Mouse (Mus musculus) left cerebral cortex, adult 9 months (tissue): ENCODE data around the gene 2310034G01Rik.
A peak's percentile ranks its signal among the peaks of the same experiment; 100 is the strongest.

Experiments
- DNase-seq, 2 experiments: peaks; one replicate each; pipeline ENCODE4 v3.0.0; 2022; ENCODE audit warnings: low spot score in 2 of 2

The 2310034G01Rik gene

GRCm38 (mm10) chr19:46314872-46315742 lies 35.0 kb downstream of the 2310034G01Rik start:
- DNase-seq, result peak in 1 of 2 experiments; percentile 31

- DNase-seq, result peak in 1 of 2 experiments; percentile 5
Measured at GRCm38 (mm10) chr19:46314151-46314601, 35.9 kb downstream of the 2310034G01Rik start.

- DNase-seq, result no peak
Measured at GRCm38 (mm10) chr19:46313591-46313990, 36.5 kb downstream of the 2310034G01Rik start.

DNA sequence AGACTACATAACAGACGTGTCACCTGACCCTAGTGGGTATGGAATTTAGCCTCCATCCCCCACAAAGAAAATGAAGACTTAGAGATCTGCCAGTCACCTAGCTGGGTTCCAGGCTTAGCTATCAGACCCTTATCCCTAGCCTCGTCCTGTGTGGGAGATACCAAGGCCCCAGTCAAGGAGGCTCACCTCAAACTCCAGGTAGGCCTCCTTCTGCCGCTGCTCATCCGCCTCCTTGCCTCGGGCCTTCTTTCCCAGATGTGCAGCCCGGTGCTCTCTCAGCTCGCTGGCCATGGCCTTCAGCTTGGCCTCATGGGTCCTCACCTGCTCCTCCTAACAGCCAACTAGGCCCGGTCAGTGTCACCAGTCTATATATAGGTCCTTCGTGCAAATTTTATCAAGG lies 37.0 kb downstream of the 2310034G01Rik start:
- DNase-seq, result no peak

- peak in 1 of 2 experiments; percentile 3 for DNase-seq
Measured at GRCm38 (mm10) chr19:46312566-46312965, 37.5 kb downstream of the 2310034G01Rik start.

DNA sequence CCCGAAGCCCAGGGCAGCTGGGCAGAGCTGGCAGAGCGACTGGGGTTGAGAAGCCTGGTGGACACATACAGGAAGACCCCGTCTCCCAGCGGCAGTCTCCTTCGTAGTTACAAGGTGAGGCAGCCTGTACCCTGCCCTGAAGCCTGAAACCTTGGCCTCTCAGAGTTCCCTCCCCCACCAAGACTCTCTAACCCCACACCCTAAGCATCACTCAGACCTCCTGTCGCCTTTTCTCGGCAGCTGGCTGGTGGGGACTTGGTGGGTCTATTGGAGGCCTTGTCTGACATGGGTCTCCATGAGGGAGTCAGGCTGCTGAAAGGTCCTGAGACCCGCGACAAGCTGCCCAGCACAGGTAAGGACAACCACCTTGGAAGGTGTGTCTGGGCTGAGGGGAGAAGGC lies 38.8 kb downstream of the 2310034G01Rik start:
- DNase-seq, result no peak

GRCm38 (mm10) chr19:46310312-46310865 lies 39.7 kb downstream of the 2310034G01Rik start:
- no peak for DNase-seq

- peak; percentile 3 to 14 for DNase-seq
Measured at GRCm38 (mm10) chr19:46309651-46310305, 40.3 kb downstream of the 2310034G01Rik start.

DNA sequence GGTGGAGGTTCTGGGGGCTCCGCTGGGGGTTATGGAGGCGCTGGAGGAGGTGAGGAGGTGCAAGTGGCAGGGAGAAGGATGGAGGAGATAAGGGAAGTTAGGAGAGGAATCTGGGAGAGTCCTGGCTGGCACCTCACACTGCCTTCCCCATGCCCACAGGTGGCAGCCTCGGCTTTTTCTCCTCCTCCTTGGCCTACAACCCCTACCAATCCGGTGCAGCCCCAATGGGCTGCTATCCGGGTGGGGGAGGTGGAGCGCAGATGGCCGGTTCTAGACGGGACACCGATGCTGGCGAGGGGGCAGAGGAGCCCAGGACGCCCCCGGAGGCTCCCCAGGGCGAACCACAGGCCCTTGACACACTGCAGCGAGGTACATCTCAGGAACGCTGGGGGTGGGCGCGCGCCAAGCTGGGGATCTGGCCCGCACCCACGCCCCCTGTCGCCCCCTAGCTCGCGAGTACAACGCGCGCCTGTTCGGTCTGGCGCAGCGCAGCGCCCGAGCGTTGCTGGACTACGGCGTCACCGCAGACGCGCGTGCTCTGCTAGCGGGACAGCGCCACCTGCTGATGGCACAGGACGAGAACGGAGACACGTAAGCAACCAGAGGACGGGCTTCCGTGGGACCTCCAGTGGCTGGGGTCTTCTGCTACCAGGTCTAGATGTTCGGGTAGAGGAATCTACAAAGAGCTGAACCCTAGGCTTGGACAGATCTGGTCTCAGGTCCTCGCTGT lies 41.2 kb downstream of the 2310034G01Rik start:
- peak; percentile 37 to 80 for DNase-seq

- no peak for DNase-seq
Measured at GRCm38 (mm10) chr19:46308303-46308702, 41.8 kb downstream of the 2310034G01Rik start.

DNA sequence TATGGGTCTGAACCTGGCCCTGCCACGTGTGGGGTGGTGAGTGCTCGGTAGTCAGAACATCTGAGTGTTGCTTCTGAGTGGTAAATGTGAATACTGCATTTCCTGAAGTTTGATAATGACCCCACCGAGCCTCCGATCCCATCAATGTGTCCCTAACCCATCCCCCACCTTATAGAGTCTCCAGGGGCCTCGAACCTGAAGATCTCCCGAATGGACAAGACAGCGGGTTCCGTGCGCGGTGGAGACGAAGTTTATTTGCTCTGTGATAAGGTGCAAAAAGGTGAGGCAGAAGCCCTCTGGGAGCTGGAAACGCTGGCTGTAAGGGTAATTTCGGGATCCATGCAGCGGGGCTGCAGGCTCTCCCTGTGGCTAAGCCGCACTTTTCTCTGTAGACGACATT lies 42.3 kb downstream of the 2310034G01Rik start:
- no peak for DNase-seq

GRCm38 (mm10) chr19:46306751-46307289 lies 43.3 kb downstream of the 2310034G01Rik start:
- no peak for DNase-seq

DNA sequence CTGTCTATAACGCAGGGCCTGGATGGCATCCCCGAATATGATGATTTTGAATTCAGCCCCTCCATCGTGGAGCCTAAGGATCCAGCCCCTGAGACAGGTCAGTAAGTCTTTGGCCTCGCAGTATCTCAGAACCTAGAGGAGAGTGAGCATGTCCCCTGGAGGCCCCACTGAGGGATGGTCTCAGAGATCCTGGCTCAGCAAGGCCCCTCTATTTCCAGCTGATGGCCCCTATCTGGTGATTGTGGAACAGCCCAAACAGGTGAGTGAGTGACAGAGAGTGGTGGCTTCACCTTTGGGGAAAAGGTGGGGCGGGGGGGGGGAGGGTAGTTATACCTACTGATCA lies 43.9 kb downstream of the 2310034G01Rik start:
- no peak for DNase-seq

DNA sequence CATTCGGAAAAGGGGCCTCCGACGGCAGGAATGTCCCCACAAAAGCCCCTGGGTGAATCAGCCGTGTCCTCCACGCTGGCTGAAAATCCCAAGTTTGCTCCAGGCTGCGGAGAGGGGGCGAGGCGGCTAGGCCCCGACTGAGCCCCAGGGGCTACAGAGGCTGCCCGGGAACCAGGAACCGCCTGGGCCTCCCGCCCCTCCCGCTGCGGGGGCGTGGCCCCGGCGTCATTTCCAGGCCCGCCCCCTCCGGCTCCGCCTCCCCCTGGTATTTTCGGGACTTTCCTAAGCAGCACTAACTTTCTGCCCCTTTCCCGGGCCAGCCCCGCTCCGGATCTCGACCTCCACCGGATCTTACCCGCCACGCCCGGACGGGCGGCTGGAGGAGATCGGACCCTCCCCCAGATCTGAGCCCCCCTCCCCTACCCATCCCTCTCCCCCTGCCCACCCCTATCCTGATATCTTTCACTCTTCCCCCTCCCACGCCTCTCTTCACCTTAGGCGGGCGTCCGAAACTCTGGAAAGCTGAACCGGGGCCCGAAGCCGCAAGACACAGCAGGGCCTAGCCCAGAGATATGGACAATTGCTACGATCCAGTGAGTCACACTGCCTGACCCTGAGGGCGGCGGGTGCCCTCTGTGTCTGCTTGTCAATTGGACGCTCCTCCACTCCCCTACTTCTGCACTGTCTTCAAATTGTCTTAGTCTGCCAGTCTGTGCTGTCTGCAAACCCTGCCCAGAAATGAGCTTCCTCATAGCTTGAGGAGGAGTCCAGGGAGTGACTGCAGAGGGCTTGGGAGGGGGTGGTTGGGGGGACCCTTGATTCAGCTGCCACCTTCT lies 44.5 kb downstream of the 2310034G01Rik start:
- DNase-seq, result peak in 1 of 2 experiments; percentile 18

GRCm38 (mm10) chr19:46304908-46305333 lies 45.2 kb downstream of the 2310034G01Rik start:
- DNase-seq, result no peak

DNA sequence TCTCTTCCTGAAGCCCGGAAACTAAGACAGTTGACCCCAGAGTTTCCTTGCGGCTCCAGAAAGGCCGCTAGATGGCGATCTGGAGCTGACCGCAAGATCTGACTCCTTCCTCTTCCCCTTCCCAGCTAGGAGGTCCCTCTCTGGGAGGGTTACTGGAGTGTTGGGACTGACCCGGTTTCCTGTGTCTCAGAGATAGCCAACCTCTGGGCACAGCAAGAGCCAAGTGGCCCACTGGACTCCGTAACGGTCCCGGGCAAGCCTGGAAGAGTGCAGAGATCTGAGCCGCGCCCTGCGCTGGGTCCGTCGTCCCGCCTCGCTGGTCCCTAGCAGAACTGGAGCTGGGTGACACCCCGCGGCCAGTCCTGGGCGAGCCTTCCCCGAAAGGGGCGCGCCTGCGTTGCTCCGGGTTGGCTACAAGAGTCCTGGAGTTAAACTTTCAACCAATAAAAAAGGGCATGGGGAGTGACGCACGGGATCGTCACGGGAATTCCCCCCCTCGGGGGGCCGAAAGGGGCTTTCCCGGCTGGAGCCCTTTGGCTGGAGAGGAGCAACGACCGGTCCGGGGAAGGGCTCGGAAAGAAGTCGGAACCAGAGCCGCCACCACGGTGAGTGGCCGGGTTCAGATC lies 45.8 kb downstream of the 2310034G01Rik start, which contains the start of gene Nfkb2:
Gene Nfkb2, plus strand, starts transcription at position 105 of the 626 bp plus-strand sequence.
- peak in 1 of 2 experiments; percentile 80 for DNase-seq

- no peak for DNase-seq
Measured at GRCm38 (mm10) chr19:46303251-46304215, 46.6 kb downstream of the 2310034G01Rik start.

DNA sequence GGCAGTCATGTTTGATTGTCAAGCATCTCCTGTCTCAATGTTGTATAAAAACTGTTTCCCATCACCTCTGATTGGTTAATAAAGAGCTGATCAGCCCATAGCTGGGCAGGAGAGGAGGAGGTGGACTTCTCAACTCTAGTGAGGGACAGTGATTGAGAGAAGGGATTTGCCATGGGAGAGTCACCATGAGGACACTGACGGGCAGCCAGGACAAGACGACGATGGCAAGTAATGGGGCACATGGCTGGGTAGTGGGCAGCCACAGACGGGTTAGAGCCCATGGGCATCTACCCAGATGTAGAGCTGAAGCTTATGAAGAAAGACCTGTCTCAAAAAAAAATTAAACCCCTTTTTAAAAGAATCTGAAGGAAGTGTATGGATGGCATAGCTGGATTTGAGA lies 47.6 kb downstream of the 2310034G01Rik start:
- no peak for DNase-seq
